Mouse (Mus musculus) bone marrow, adult 2 months (tissue): ENCODE results near the gene Bsn. TPM values are rescaled to one million over a fixed set of nuclear protein-coding genes. Genes with fewer than 3 reads are reported as not detected.

Source experiments
- H3K27ac ChIP-seq: fragments of 200-500 bp; 2 replicates; pipeline ENCODE4 v1.5.1; 2012; ENCODE audit warnings: low read depth, mild to moderate bottlenecking, control low read depth, inconsistent platforms, low read length; ENCODE audit not compliant: control insufficient read depth, poor library complexity, insufficient read depth
- H3K4me1 ChIP-seq: fragments of 200-500 bp; 2 replicates; pipeline ENCODE4 v1.6.1; 2011; ENCODE audit warnings: low read length; ENCODE audit not compliant: control insufficient read depth, insufficient read depth
- H3K4me3 ChIP-seq: fragments of 200-500 bp; replicated peaks from 2 replicates; pipeline ENCODE3; 2011; ENCODE audit warnings: mild to moderate bottlenecking, low read depth, low read length, control low read depth; ENCODE audit not compliant: control insufficient read depth
- CTCF ChIP-seq: fragments of 200-500 bp; IDR thresholded peaks from 2 replicates; pipeline ENCODE4 v1.5.1; 2011; ENCODE audit warnings: low read length, control low read depth; ENCODE audit not compliant: control insufficient read depth, insufficient read depth
- POLR2A ChIP-seq: fragments of 200-500 bp; IDR thresholded peaks from 2 replicates; pipeline ENCODE4 v1.6.1; 2011; ENCODE audit warnings: low read depth, mild to moderate bottlenecking, control low read depth, low read length, borderline replicate concordance; ENCODE audit not compliant: control insufficient read depth
- WGBS: fragments of 180-500 bp; shearing (Covaris S2); methylation state at CpG from one replicate; pipeline ENCODE4 v1.1.7; 2018; 5-methylcytosine and 5-hydroxymethylcytosine counted together
- polyA plus RNA-seq: library from polyadenylated mRNA; stranded (reverse); fragments of >200 nt; gene quantifications from 2 replicates; pipeline ENCODE4 v1.2.4, GENCODE M21; 2011; ENCODE audit warnings: low replicate concordance; ENCODE audit not compliant: missing spikeins, insufficient read depth, insufficient read length

The Bsn gene
- polyA plus RNA-seq, 1 experiment = 1.9 TPM

GRCm38 (mm10) chr9:108110160-108110559, 80.0 kb downstream of the Bsn start:
- peaks cover 13% of the 10 kb centered on the region for H3K4me1 ChIP-seq
- 30% methylated on average over 16 of the region's 16 CpGs for WGBS
- peak overlapping the region; percentile 29 for H3K27ac ChIP-seq
- H3K4me3 ChIP-seq = peak overlapping the region; percentile 69
- TF ChIP-seq POLR2A (no peak), CTCF (no peak)

- no peak for TF ChIP-seq CTCF
- no peak for TF ChIP-seq POLR2A
- Histone ChIP-seq H3K27ac (peak overlapping the region; percentile 34; the same call in 1 of the 2 replicates), H3K4me1 (peaks cover 13% of the 10 kb centered on the region), H3K4me3 (no peak overlapping the region)
- WGBS = 80% methylated on average over 16 of the region's 16 CpGs
These were observed 82.3 kb downstream of the Bsn start for GRCm38 (mm10) chr9:108107867-108108266.

DNA sequence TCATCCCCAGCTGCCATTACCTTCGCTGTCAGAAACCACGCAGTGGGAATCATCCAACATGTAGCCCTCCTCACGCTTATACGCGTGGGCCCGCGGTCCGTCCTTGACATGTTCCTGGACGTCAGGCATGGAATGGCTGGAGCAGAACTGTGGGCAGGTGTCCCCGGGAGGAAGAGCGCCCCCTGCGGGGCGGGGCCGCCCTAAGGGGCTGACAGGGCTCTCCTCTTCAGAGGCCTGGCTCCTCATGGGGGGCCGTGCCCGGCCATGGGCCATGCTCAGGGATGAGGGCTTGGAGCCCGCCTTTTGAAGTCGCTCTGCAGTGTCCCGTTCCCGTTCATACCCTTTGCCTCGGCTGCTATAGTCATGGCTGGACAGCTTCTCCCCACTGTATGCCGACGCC, 84.1 kb downstream of the Bsn start:
- Histone ChIP-seq H3K4me1 (peaks cover 12% of the 10 kb centered on the region), H3K4me3 (no peak overlapping the region), H3K27ac (no peak overlapping the region)
- TF ChIP-seq POLR2A (no peak), CTCF (no peak)
- 90% methylated on average over 23 of the region's 23 CpGs for WGBS

GRCm38 (mm10) chr9:108105549-108105863, 84.7 kb downstream of the Bsn start:
- Histone ChIP-seq H3K27ac (peak overlapping the region; percentile 71; the same call in 1 of the 2 replicates), H3K4me3 (peak overlapping the region; percentile 46), H3K4me1 (peaks cover 9% of the 10 kb centered on the region)
- TF ChIP-seq CTCF (no peak), POLR2A (no peak)
- WGBS = 67% methylated on average over 12 of the region's 12 CpGs

- peak overlapping the region; percentile 71; the same call in 1 of the 2 replicates for H3K27ac ChIP-seq
- H3K4me1 ChIP-seq = peaks cover 9% of the 10 kb centered on the region
- 0 out of 2 replicates have a peak, but pooled peaks have one; percentile 14 for TF ChIP-seq POLR2A
- TF ChIP-seq CTCF = no peak
- 37% methylated on average over 31 of the region's 31 CpGs for WGBS
- peak overlapping the region; percentile 46 for H3K4me3 ChIP-seq
These were observed 85.2 kb downstream of the Bsn start for GRCm38 (mm10) chr9:108104766-108105548.

DNA sequence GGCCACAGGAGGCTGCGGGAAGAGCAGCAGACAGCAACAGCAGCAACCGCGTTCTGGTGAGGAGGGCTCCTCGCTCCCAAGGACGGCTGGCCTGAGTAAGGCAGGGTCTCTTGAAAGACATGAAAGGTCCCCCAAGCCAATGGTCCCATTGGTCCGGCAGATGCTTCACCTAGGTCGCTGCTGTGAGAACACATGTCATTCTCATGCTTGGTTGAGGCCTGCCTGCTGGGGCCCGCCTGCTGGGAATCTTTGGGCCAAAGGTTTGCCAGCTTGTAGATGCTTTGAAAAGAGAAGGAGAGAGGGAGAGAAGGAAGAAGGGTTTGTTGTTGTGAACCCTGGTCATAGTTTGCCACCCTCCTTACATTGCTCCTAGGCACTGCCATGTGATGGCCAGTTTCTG, 90.6 kb downstream of the Bsn start:
- H3K4me1 ChIP-seq = no peaks in the 10 kb centered on the region
- WGBS = 94% methylated on average over 8 of the region's 8 CpGs
- no peak overlapping the region for H3K4me3 ChIP-seq
- TF ChIP-seq CTCF (no peak), POLR2A (no peak)
- H3K27ac ChIP-seq = no peak overlapping the region

- Histone ChIP-seq H3K4me1 (no peaks in the 10 kb centered on the region; the same call in 1 of the 2 replicates), H3K4me3 (peak overlapping the region; percentile 72), H3K27ac (peak overlapping the region; percentile 59)
- 56% methylated on average over 10 of the region's 10 CpGs for WGBS
- no peak for TF ChIP-seq POLR2A
- peak; percentile 29; the same call in 1 of the 2 replicates for TF ChIP-seq CTCF
These were observed 94.1 kb downstream of the Bsn start for GRCm38 (mm10) chr9:108095949-108096712.

- WGBS = 3% methylated on average over 3 of the region's 3 CpGs
These were observed 94.7 kb downstream of the Bsn start for GRCm38 (mm10) chr9:108095518-108095917.

More at GRCm38 (mm10) chr9:108095518-108095917, 94.7 kb downstream of the Bsn start:
- 0 out of 2 replicates have a peak, but pooled peaks have one; percentile 19 for TF ChIP-seq POLR2A
- TF ChIP-seq CTCF = peak; percentile 86
- Histone ChIP-seq H3K4me1 (no peaks in the 10 kb centered on the region; the same call in 1 of the 2 replicates), H3K4me3 (peak overlapping the region; percentile 59), H3K27ac (peak overlapping the region; percentile 88; the same call in 1 of the 2 replicates)
